Mouse (Mus musculus) small intestine, adult 2 months (tissue): Measurements from ENCODE around the gene Atp2c1.

ENCODE experiments used
- CTCF ChIP-seq: fragments of 200-500 bp; IDR thresholded peaks from 2 replicates; pipeline ENCODE4 v1.5.1; 2012; ENCODE audit warnings: low read depth, mild to moderate bottlenecking, control low read depth, inconsistent platforms, low read length, moderate library complexity, mixed read lengths; ENCODE audit not compliant: insufficient replicate concordance, insufficient read length; ENCODE audit errors: extremely low read depth
- POLR2A ChIP-seq: fragments of 200-500 bp; IDR thresholded peaks from 2 replicates; pipeline ENCODE4 v1.6.1; 2012; ENCODE audit warnings: low read depth, mild to moderate bottlenecking, control low read depth, inconsistent platforms, low read length, moderate library complexity

- TF ChIP-seq POLR2A (no peak), CTCF (no peak)
Observed at GRCm38 (mm10) chr9:105366199-105366598, 160.9 kb downstream of the Atp2c1 start.
